Mouse (Mus musculus) megakaryocyte, embryonic 14.5 days (primary cell): ENCODE data around the gene Ugt1a6a.

Experiments
- FLI1 ChIP-seq: IDR thresholded peaks from 2 replicates; pipeline ENCODE4 v1.6.1; 2012; ENCODE audit warnings: low read length, inconsistent platforms, mixed read lengths
- GATA1 ChIP-seq: IDR thresholded peaks from 3 replicates; pipeline ENCODE4 v1.6.1; 2012; ENCODE audit warnings: mixed read lengths, low read length, inconsistent platforms, borderline replicate concordance

- no peak for TF ChIP-seq FLI1
- no peak for TF ChIP-seq GATA1
Observed at GRCm38 (mm10) chr1:88235894-88236415, 101.3 kb downstream of the Ugt1a6a start.
